Mouse (Mus musculus) CH12.LX (cell line): Measurements from ENCODE around the gene Gm7534. TPM values are rescaled to one million over a fixed set of nuclear protein-coding genes. Genes with fewer than 3 reads are reported as not detected.

Experiments used
- DNase-seq: peaks from one replicate; pipeline ENCODE4 v3.0.0-alpha.2; 2013; ENCODE audit errors: extremely low read depth
- H3K27ac ChIP-seq: 2 replicates; pipeline ENCODE4 v1.5.1; 2012; ENCODE audit warnings: low read depth, mild to moderate bottlenecking, control low read depth, moderate library complexity; ENCODE audit not compliant: insufficient read depth
- H3K27me3 ChIP-seq: replicated peaks from 2 replicates; pipeline ENCODE3; 2012; ENCODE audit warnings: inconsistent platforms
- H3K36me3 ChIP-seq, 2 experiments: replicated peaks in 1 of 2; 2 replicates each; pipeline versions ENCODE3 to v1.6.1; 2012; ENCODE audit warnings: inconsistent platforms in 1 of 2, low read length in 1 of 2, mild to moderate bottlenecking in 1 of 2, mixed read lengths in 1 of 2, moderate library complexity in 1 of 2; ENCODE audit not compliant: control insufficient read depth in 1 of 2, insufficient read depth in 1 of 2
- H3K4me1 ChIP-seq, 2 experiments: 2 replicates each; pipeline ENCODE4 v1.6.1; 2012; ENCODE audit warnings: inconsistent platforms in 1 of 2, moderate library complexity in 1 of 2; ENCODE audit not compliant: insufficient read depth in 2 of 2, control insufficient read depth in 1 of 2
- H3K4me2 ChIP-seq: 2 replicates; pipeline ENCODE4 v1.6.1; 2012; ENCODE audit warnings: low read depth, mild to moderate bottlenecking, control low read depth; ENCODE audit not compliant: poor library complexity, insufficient read depth, severe bottlenecking
- H3K4me3 ChIP-seq, 3 experiments: fragments of 150-350 bp in 1 of 3; sonication (generic) in 1 of 3; replicated peaks in 1 of 3; 2 replicates each; pipeline versions ENCODE3 to v1.5.1; 2011 to 2012; ENCODE audit warnings: low read depth in 2 of 3, low read length in 2 of 3, mild to moderate bottlenecking in 2 of 3, moderate library complexity in 2 of 3, control low read depth in 1 of 3, improper control_type of control experiment in 1 of 3, inconsistent platforms in 1 of 3, mixed read lengths in 1 of 3; ENCODE audit not compliant: poor library complexity in 1 of 3
- H3K79me2 ChIP-seq: replicated peaks from 2 replicates; pipeline ENCODE4 v1.6.1; 2012; ENCODE audit warnings: mild to moderate bottlenecking, moderate library complexity; ENCODE audit not compliant: control insufficient read depth, poor library complexity, insufficient read depth, severe bottlenecking; ENCODE audit errors: extremely low read depth
- H3K9ac ChIP-seq: 2 replicates; pipeline ENCODE4 v1.6.1; 2012; ENCODE audit warnings: low read depth, mild to moderate bottlenecking, control low read depth, moderate library complexity; ENCODE audit not compliant: insufficient read depth
- H3K9me3 ChIP-seq: replicated peaks from 2 replicates; pipeline ENCODE3; 2012; ENCODE audit warnings: low read length, inconsistent platforms, mixed read lengths
- BHLHE40 ChIP-seq: IDR thresholded peaks from 2 replicates; pipeline ENCODE4 v1.6.1; 2011; ENCODE audit warnings: mild to moderate bottlenecking, low read depth, low read length, improper control_type of control experiment
- CHD1 ChIP-seq: IDR thresholded peaks from 2 replicates; pipeline ENCODE4 v1.6.1; 2012; ENCODE audit warnings: low read depth, low read length, improper control_type of control experiment, inconsistent platforms
- CHD2 ChIP-seq: IDR thresholded peaks from 2 replicates; pipeline ENCODE4 v1.6.1; 2011; ENCODE audit warnings: low read length, improper control_type of control experiment
- CTCF ChIP-seq, 2 experiments: IDR thresholded peaks in 1 of 2; conservative IDR thresholded peaks in 1 of 2; 2 replicates each; pipeline ENCODE4 v1.5.1; 2011 to 2012; ENCODE audit warnings: low read depth in 2 of 2, low read length in 2 of 2, improper control_type of control experiment in 1 of 2, inconsistent platforms in 1 of 2, mild to moderate bottlenecking in 1 of 2, moderate library complexity in 1 of 2
- E2F4 ChIP-seq: IDR thresholded peaks from 2 replicates; pipeline ENCODE4 v1.6.1; 2011; ENCODE audit warnings: low read depth, low read length, improper control_type of control experiment; ENCODE audit not compliant: insufficient replicate concordance
- ELF1 ChIP-seq: IDR thresholded peaks from 2 replicates; pipeline ENCODE4 v1.6.1; 2014; ENCODE audit warnings: low read depth, mild to moderate bottlenecking, inconsistent platforms, low read length, improper control_type of control experiment
- EP300 ChIP-seq: IDR thresholded peaks from 2 replicates; pipeline ENCODE4 v1.6.1; 2011; ENCODE audit warnings: low read length, improper control_type of control experiment
- ETS1 ChIP-seq: conservative IDR thresholded peaks from 2 replicates; pipeline ENCODE4 v1.6.1; 2012; ENCODE audit warnings: low read depth, mild to moderate bottlenecking, inconsistent platforms, low read length, improper control_type of control experiment, moderate library complexity
- GABPA ChIP-seq: IDR thresholded peaks from 2 replicates; pipeline ENCODE4 v1.6.1; 2012; ENCODE audit warnings: low read depth, low read length, improper control_type of control experiment, inconsistent platforms; ENCODE audit not compliant: insufficient replicate concordance
- HCFC1 ChIP-seq: IDR thresholded peaks from 2 replicates; pipeline ENCODE4 v1.6.1; 2012; ENCODE audit warnings: low read depth, mild to moderate bottlenecking, inconsistent platforms, low read length, improper control_type of control experiment
- IRF4 ChIP-seq: IDR thresholded peaks from 2 replicates; pipeline ENCODE4 v1.6.1; 2014; ENCODE audit warnings: low read depth, mild to moderate bottlenecking, inconsistent platforms, low read length, improper control_type of control experiment
- JUN ChIP-seq: IDR thresholded peaks from 2 replicates; pipeline ENCODE4 v1.6.1; 2011; ENCODE audit warnings: low read depth, mild to moderate bottlenecking, low read length, improper control_type of control experiment, moderate library complexity; ENCODE audit not compliant: insufficient read depth
- JUND ChIP-seq: conservative IDR thresholded peaks from 2 replicates; pipeline ENCODE4 v1.6.1; 2011; ENCODE audit warnings: low read depth, low read length, improper control_type of control experiment
- KAT2A ChIP-seq: IDR thresholded peaks from 2 replicates; pipeline ENCODE4 v1.6.1; 2012; ENCODE audit warnings: low read length, improper control_type of control experiment, inconsistent platforms; ENCODE audit not compliant: insufficient replicate concordance
- MAFK ChIP-seq: IDR thresholded peaks from 2 replicates; pipeline ENCODE4 v1.6.1; 2011; ENCODE audit warnings: low read length, improper control_type of control experiment; ENCODE audit not compliant: insufficient replicate concordance
- MAX ChIP-seq: IDR thresholded peaks from 2 replicates; pipeline ENCODE4 v1.6.1; 2011; ENCODE audit warnings: low read length, improper control_type of control experiment
- MAZ ChIP-seq: IDR thresholded peaks from 2 replicates; pipeline ENCODE4 v1.6.1; 2012; ENCODE audit warnings: low read depth, mild to moderate bottlenecking, inconsistent platforms, low read length, improper control_type of control experiment, moderate library complexity
- MEF2A ChIP-seq: IDR thresholded peaks from 2 replicates; pipeline ENCODE4 v1.6.1; 2014; ENCODE audit warnings: low read depth, mild to moderate bottlenecking, inconsistent platforms, low read length, improper control_type of control experiment, borderline replicate concordance
- MXI1 ChIP-seq: IDR thresholded peaks from 2 replicates; pipeline ENCODE4 v1.6.1; 2011; ENCODE audit warnings: mild to moderate bottlenecking, low read depth, low read length, improper control_type of control experiment
- MYC ChIP-seq: IDR thresholded peaks from 2 replicates; pipeline ENCODE4 v1.6.1; 2011; ENCODE audit warnings: low read depth, mild to moderate bottlenecking, improper control_type of control experiment, low read length
- NELFE ChIP-seq: IDR thresholded peaks from 2 replicates; pipeline ENCODE4 v1.6.1; 2011; ENCODE audit warnings: low read depth, low read length, improper control_type of control experiment
- NRF1 ChIP-seq: IDR thresholded peaks from 2 replicates; pipeline ENCODE4 v1.6.1; 2014; ENCODE audit warnings: low read depth, mild to moderate bottlenecking, inconsistent platforms, low read length, improper control_type of control experiment, moderate library complexity
- PAX5 ChIP-seq: IDR thresholded peaks from 2 replicates; pipeline ENCODE4 v1.6.1; 2012; ENCODE audit warnings: low read length, inconsistent platforms, mixed read lengths
- POLR2A ChIP-seq: IDR thresholded peaks from 2 replicates; pipeline ENCODE4 v1.6.1; 2011; ENCODE audit warnings: low read depth, mild to moderate bottlenecking, improper control_type of control experiment, low read length
- POLR2AphosphoS2 ChIP-seq: IDR thresholded peaks from 2 replicates; pipeline ENCODE4 v1.6.1; 2011; ENCODE audit warnings: low read depth, low read length, improper control_type of control experiment
- RAD21 ChIP-seq: IDR thresholded peaks from 2 replicates; pipeline ENCODE4 v1.6.1; 2011; ENCODE audit warnings: low read depth, mild to moderate bottlenecking, low read length, improper control_type of control experiment, moderate library complexity
- RCOR1 ChIP-seq: conservative IDR thresholded peaks from 2 replicates; pipeline ENCODE4 v1.6.1; 2012; ENCODE audit warnings: low read depth, mild to moderate bottlenecking, inconsistent platforms, low read length, improper control_type of control experiment
- SIN3A ChIP-seq: IDR thresholded peaks from 2 replicates; pipeline ENCODE4 v1.6.1; 2012; ENCODE audit warnings: low read length, improper control_type of control experiment, inconsistent platforms
- SMC3 ChIP-seq: IDR thresholded peaks from 2 replicates; pipeline ENCODE4 v1.6.1; 2011; ENCODE audit warnings: low read depth, low read length, improper control_type of control experiment
- TBP ChIP-seq: conservative IDR thresholded peaks from 2 replicates; pipeline ENCODE4 v1.6.1; 2011; ENCODE audit warnings: low read depth, low read length, improper control_type of control experiment
- TCF12 ChIP-seq: IDR thresholded peaks from 2 replicates; pipeline ENCODE4 v1.6.1; 2014; ENCODE audit warnings: low read depth, mild to moderate bottlenecking, inconsistent platforms, low read length, improper control_type of control experiment
- UBTF ChIP-seq: IDR thresholded peaks from 2 replicates; pipeline ENCODE4 v1.6.1; 2012; ENCODE audit warnings: low read depth, mild to moderate bottlenecking, inconsistent platforms, low read length, improper control_type of control experiment, moderate library complexity
- USF1 ChIP-seq: IDR thresholded peaks from 2 replicates; pipeline ENCODE4 v1.6.1; 2014; ENCODE audit warnings: low read depth, mild to moderate bottlenecking, inconsistent platforms, low read length, improper control_type of control experiment
- USF2 ChIP-seq: conservative IDR thresholded peaks from 2 replicates; pipeline ENCODE4 v1.6.1; 2011; ENCODE audit warnings: low read depth, low read length, improper control_type of control experiment
- ZC3H11A ChIP-seq: IDR thresholded peaks from 2 replicates; pipeline ENCODE4 v1.6.1; 2012; ENCODE audit warnings: low read depth, mild to moderate bottlenecking, inconsistent platforms, low read length, improper control_type of control experiment
- ZKSCAN1 ChIP-seq: IDR thresholded peaks from 2 replicates; pipeline ENCODE4 v1.6.1; 2012; ENCODE audit warnings: low read depth, inconsistent platforms, low read length, improper control_type of control experiment, borderline replicate concordance
- ZMIZ1 ChIP-seq: IDR thresholded peaks from 2 replicates; pipeline ENCODE4 v1.6.1; 2012; ENCODE audit warnings: low read depth, mild to moderate bottlenecking, inconsistent platforms, low read length, improper control_type of control experiment
- ZNF384 ChIP-seq: IDR thresholded peaks from 2 replicates; pipeline ENCODE4 v1.6.1; 2012; ENCODE audit warnings: low read depth, low read length, improper control_type of control experiment, inconsistent platforms
- dilution Hi-C: fragments of 300-500 bp; cut with MboI; formaldehyde crosslinking; loops from 2 replicates; pipeline ENCODE4 v1.14.3; 2020; ENCODE audit warnings: low sequenced_read_pairs; ENCODE audit not compliant: extremely low pct_unique_long_range_greater_than_20kb, extremely low pct_ligation_motif_present
- in situ Hi-C: fragments of 300-500 bp; cut with MboI; formaldehyde crosslinking; loops from 3 replicates; pipeline ENCODE4 v1.14.3; 2019; ENCODE audit warnings: low sequenced_read_pairs, low pct_ligation_motif_present, low pct_unique_long_range_greater_than_20kb, mixed read lengths
- polyA plus RNA-seq: library from polyadenylated mRNA; unstranded; fragments of >175 nt; gene quantifications from 2 replicates; pipeline ENCODE4 v1.2.1, GENCODE M21; 2012; ENCODE audit warnings: low read depth; ENCODE audit not compliant: insufficient read length
- total RNA-seq, 2 experiments: library from RNA; depleted of rRNA; stranded (reverse); fragments of 300-350 nt in 1 of 2; fragments of >200 nt in 1 of 2; gene quantifications; 2 replicates each; pipeline ENCODE4 v1.2.3; 2012 to 2014

Gm7534 gene
- total and polyA plus RNA-seq, 3 experiments: not detected

DNA sequence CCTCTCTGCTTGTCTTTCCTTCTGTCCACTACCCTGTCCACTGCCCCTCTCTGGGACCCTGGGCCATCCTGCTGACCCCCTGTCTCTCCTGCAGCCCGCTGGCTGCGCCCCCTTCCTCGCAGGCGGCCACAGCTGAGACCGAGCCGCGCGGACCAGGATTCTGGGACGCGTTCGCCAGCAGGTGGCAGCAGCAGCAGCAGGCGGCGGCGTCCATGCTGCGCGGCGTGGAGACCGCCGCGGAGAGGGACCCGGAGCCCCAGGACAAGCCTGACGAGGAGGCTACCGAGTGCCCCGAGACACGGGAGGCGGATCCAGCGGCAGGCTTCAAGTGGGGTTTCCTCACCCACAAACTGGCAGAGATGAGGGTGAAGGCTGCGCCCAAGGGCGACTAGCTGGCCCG is 46.8 kb upstream of the Gm7534 start:
- in situ Hi-C loops: loop anchor here (5.0 to 25.0 kb wide), 2 partner anchors 38 to 238 kb away; partner anchors contain the start of genes Paqr7 and Pdik1l
- Histone ChIP-seq H3K27ac (no peak overlapping the region), H3K9me3 (peaks cover 12% of the 10 kb centered on the region), H3K27me3 (peaks cover 86% of the 10 kb centered on the region), H3K4me1 (peaks cover 0 to 12% of the 10 kb centered on the region in 2 experiments; a peak in 1 of 4 replicates), H3K79me2 (peaks cover 3% of the 10 kb centered on the region; the same call in 1 of the 2 replicates), H3K4me2 (peak overlapping the region; percentile 42), H3K9ac (no peak overlapping the region)
- TF ChIP-seq CHD2 (no peak), MYC (0 out of 2 replicates have a peak, but pooled peaks have one; percentile 38), POLR2A (no peak), CTCF (conservative IDR thresholded peaks at IDR 0.05 in 1 of 2, IDR thresholded peaks at IDR 0.05 in 1 of 2; ENCODE audit: low read depth in 2 of 2, low read length in 2 of 2) (peak in 1 of 2 experiments; percentile 89; a peak in 2 of 4 replicates), MAZ (0 out of 2 replicates have a peak, but pooled peaks have one; percentile 28), RCOR1 (no peak), ZNF384 (no peak), SIN3A (no peak), NELFE (no peak), IRF4 (no peak; the same call in 1 of the 2 replicates), USF2 (no peak), GABPA (no peak), ZC3H11A (no peak), ZKSCAN1 (no peak), SMC3 (peak; percentile 92), HCFC1 (no peak), MAX (no peak), E2F4 (no peak), MAFK (no peak), POLR2AphosphoS2 (no peak), EP300 (no peak), JUN (no peak), ETS1 (no peak), ZMIZ1 (no peak), UBTF (peak; percentile 46; the same call in 1 of the 2 replicates), PAX5 (no peak), TCF12 (0 out of 2 replicates have a peak, but pooled peaks have one; percentile 43), MXI1 (peak; percentile 64; the same call in 1 of the 2 replicates), NRF1 (0 out of 2 replicates have a peak, but pooled peaks have one; percentile 21), KAT2A (no peak), RAD21 (peak; percentile 45), JUND (no peak), CHD1 (no peak), BHLHE40 (no peak), MEF2A (no peak), ELF1 (no peak), TBP (no peak), USF1 (no peak)
- TF ChIP-seq, all 38 proteins: peak for 9
- dilution Hi-C loops: no loop called here
- no peak for DNase-seq
- no peak overlapping the region for H3K4me3 ChIP-seq
- no peaks in the 10 kb centered on the region for H3K36me3 ChIP-seq
